Mouse (Mus musculus) embryonic facial prominence, embryonic 13.5 days (tissue): ENCODE measurements around the gene Mthfd1. TPM values are rescaled to one million over a fixed set of nuclear protein-coding genes. Genes with fewer than 3 reads are reported as not detected.
A peak's percentile ranks its signal among the peaks of the same experiment; 100 is the strongest.

Experiments
- ATAC-seq: fragments of 200-750 bp; cut with Nextera tagmentation; 2 replicates; pipeline ENCODE4 v1.8.0; 2017; ENCODE audit warnings: low read depth; ENCODE audit not compliant: insufficient number of reproducible peaks, insufficient read depth, low FRiP score, low TSS enrichment
- H3K27ac ChIP-seq: fragments of 300-500 bp; sonication (generic); 2 replicates; pipeline ENCODE4 v1.5.1; 2015; ENCODE audit warnings: moderate library complexity, mild to moderate bottlenecking, inconsistent platforms
- H3K27me3 ChIP-seq: fragments of 300-500 bp; sonication (generic); 2 replicates; pipeline ENCODE4 v1.6.1; 2015; ENCODE audit warnings: mild to moderate bottlenecking, inconsistent platforms
- H3K36me3 ChIP-seq: fragments of 300-500 bp; sonication (generic); 2 replicates; pipeline ENCODE4 v1.6.1; 2015; ENCODE audit warnings: mild to moderate bottlenecking, inconsistent platforms
- H3K4me1 ChIP-seq: fragments of 300-500 bp; sonication (generic); 2 replicates; pipeline ENCODE4 v1.6.1; 2015; ENCODE audit warnings: inconsistent platforms
- H3K4me2 ChIP-seq: fragments of 300-500 bp; sonication (generic); 2 replicates; pipeline ENCODE4 v1.6.1; 2015; ENCODE audit warnings: moderate library complexity, mild to moderate bottlenecking, inconsistent platforms
- H3K4me3 ChIP-seq: fragments of 300-500 bp; sonication (generic); 2 replicates; pipeline ENCODE4 v1.5.1; 2015; ENCODE audit warnings: mild to moderate bottlenecking, inconsistent platforms
- H3K9ac ChIP-seq: fragments of 300-500 bp; sonication (generic); 2 replicates; pipeline ENCODE4 v1.6.1; 2015; ENCODE audit warnings: mild to moderate bottlenecking, inconsistent platforms
- H3K9me3 ChIP-seq: fragments of 300-500 bp; sonication (generic); 2 replicates; pipeline ENCODE4 v1.6.1; 2016; ENCODE audit warnings: inconsistent platforms
- WGBS: fragments of 180-500 bp; shearing (Covaris S2); methylation state at CpG from one replicate; pipeline ENCODE4 v1.1.7; 2015; ENCODE audit warnings: mixed read lengths; 5-methylcytosine and 5-hydroxymethylcytosine counted together
- polyA plus RNA-seq: library from polyadenylated mRNA; unstranded; fragments of >200 nt; fragmentation: Nextera tagmentation; extraction: Ambion mirVana; gene quantifications from 2 replicates; pipeline ENCODE4 v1.2.1, GENCODE M21; 2015

Mthfd1 gene
- polyA plus RNA-seq, 1 experiment from 2014 or later: 76.8 TPM

- no peak for ATAC-seq
Observed at GRCm38 (mm10) chr12:76282532-76283173, 27.6 kb downstream of the Mthfd1 start.

GRCm38 (mm10) chr12:76285418-76285817 lies 30.3 kb downstream of the Mthfd1 start:
- no peaks in the 10 kb centered on the region; the same call in 1 of the 2 replicates for H3K4me1 ChIP-seq
- H3K9me3 ChIP-seq: no peaks in the 10 kb centered on the region
- peaks cover 70% of the 10 kb centered on the region for H3K36me3 ChIP-seq
- ATAC-seq: no peak
- no peak overlapping the region for H3K4me2 ChIP-seq
- H3K9ac ChIP-seq: 0 out of 2 replicates have a peak overlapping the region, but pooled peaks have one; percentile 11
- WGBS: 88% methylated on average over 6 of the region's 6 CpGs
- H3K27ac ChIP-seq: no peak overlapping the region
- H3K4me3 ChIP-seq: no peak overlapping the region
- no peaks in the 10 kb centered on the region for H3K27me3 ChIP-seq

More at GRCm38 (mm10) chr12:76282532-76283173, 27.6 kb downstream of the Mthfd1 start:
- no peak overlapping the region for H3K9ac ChIP-seq
- peaks cover 68% of the 10 kb centered on the region for H3K36me3 ChIP-seq
- WGBS: 90% methylated on average over 17 of the region's 17 CpGs
- no peaks in the 10 kb centered on the region for H3K27me3 ChIP-seq
- H3K9me3 ChIP-seq: no peaks in the 10 kb centered on the region
- H3K27ac ChIP-seq: no peak overlapping the region
- no peaks in the 10 kb centered on the region; the same call in 1 of the 2 replicates for H3K4me1 ChIP-seq
- no peak overlapping the region for H3K4me3 ChIP-seq
- H3K4me2 ChIP-seq: no peak overlapping the region

GRCm38 (mm10) chr12:76287986-76288385 lies 32.9 kb downstream of the Mthfd1 start:
- H3K9me3 ChIP-seq: no peaks in the 10 kb centered on the region
- no peak for ATAC-seq
- no peak overlapping the region for H3K27ac ChIP-seq
- no peaks in the 10 kb centered on the region for H3K4me1 ChIP-seq
- 74% methylated on average over 8 of the region's 8 CpGs for WGBS
- H3K9ac ChIP-seq: no peak overlapping the region
- H3K4me3 ChIP-seq: no peak overlapping the region
- peaks cover 76% of the 10 kb centered on the region for H3K36me3 ChIP-seq
- no peak overlapping the region for H3K4me2 ChIP-seq
- no peaks in the 10 kb centered on the region for H3K27me3 ChIP-seq

- WGBS: 94% methylated on average over 5 of the region's 5 CpGs
- no peak overlapping the region for H3K4me3 ChIP-seq
- no peaks in the 10 kb centered on the region for H3K27me3 ChIP-seq
- no peak overlapping the region for H3K27ac ChIP-seq
- H3K36me3 ChIP-seq: peaks cover 76% of the 10 kb centered on the region
- no peak for ATAC-seq
- no peak overlapping the region for H3K4me2 ChIP-seq
- no peaks in the 10 kb centered on the region for H3K4me1 ChIP-seq
- no peak overlapping the region for H3K9ac ChIP-seq
- no peaks in the 10 kb centered on the region for H3K9me3 ChIP-seq
Observed at GRCm38 (mm10) chr12:76288494-76288893, 33.4 kb downstream of the Mthfd1 start.

GRCm38 (mm10) chr12:76289428-76289827 lies 34.3 kb downstream of the Mthfd1 start:
- H3K36me3 ChIP-seq: peaks cover 76% of the 10 kb centered on the region
- H3K9ac ChIP-seq: no peak overlapping the region
- no peak overlapping the region for H3K4me3 ChIP-seq
- no peaks in the 10 kb centered on the region for H3K4me1 ChIP-seq
- 92% methylated on average over 12 of the region's 12 CpGs for WGBS
- H3K27ac ChIP-seq: no peak overlapping the region
- H3K9me3 ChIP-seq: no peaks in the 10 kb centered on the region
- H3K27me3 ChIP-seq: no peaks in the 10 kb centered on the region
- ATAC-seq: no peak
- no peak overlapping the region for H3K4me2 ChIP-seq

DNA sequence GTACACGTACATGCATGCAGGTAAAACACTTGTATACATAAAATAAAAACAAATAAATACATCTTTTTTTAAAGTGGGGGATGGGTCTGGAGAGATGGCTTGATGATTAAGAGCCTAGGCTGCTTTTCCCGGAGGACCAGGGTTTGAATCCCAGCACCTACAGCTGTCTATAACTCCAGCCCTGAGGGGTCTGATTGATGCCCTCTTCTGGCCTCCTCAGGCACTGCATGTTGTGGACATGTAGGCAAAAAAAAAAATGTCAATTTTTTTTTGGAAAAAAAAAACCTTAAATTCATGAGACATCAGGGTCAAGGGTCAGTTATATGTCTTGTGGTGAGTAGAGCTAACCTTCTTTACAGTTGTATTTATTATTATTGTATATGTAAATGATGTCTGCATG lies 35.2 kb downstream of the Mthfd1 start:
- peaks cover 83% of the 10 kb centered on the region for H3K36me3 ChIP-seq
- no peak for ATAC-seq
- 94% methylated on average over 2 of the region's 2 CpGs for WGBS

DNA sequence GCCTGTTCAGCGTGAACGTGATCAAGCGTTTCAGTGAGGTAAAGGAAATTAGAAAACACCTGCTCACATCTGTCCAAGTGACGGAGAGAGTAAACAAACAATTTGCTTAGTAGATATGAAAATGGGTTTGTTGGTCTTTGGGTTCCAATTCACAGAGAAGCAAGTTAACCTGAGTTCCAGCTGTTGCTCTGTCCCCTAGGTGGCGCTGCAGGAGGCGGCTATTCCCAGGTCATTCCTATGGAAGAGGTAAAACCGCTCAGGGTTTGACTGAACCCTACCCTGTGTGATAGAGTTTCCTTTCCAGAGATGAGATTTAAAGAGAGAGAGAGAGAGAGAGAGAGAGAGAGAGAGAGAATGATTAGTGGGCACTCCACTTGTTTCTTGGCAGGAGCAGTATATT lies 38.1 kb downstream of the Mthfd1 start:
- H3K4me3 ChIP-seq: no peak overlapping the region
- ATAC-seq: no peak
- 58% methylated on average over 7 of the region's 7 CpGs for WGBS

More for the DNA sequence above, 35.2 kb downstream of the Mthfd1 start:
- Histone ChIP-seq H3K4me1 (no peaks in the 10 kb centered on the region), H3K4me3 (no peak overlapping the region), H3K9me3 (no peaks in the 10 kb centered on the region), H3K9ac (no peak overlapping the region), H3K27me3 (no peaks in the 10 kb centered on the region), H3K4me2 (no peak overlapping the region), H3K27ac (no peak overlapping the region)

GRCm38 (mm10) chr12:76297830-76298229 lies 42.7 kb downstream of the Mthfd1 start:
- Histone ChIP-seq H3K9ac (no peak overlapping the region), H3K4me3 (no peak overlapping the region), H3K27ac (no peak overlapping the region), H3K9me3 (no peaks in the 10 kb centered on the region), H3K4me2 (no peak overlapping the region), H3K36me3 (peaks cover 77% of the 10 kb centered on the region), H3K27me3 (no peaks in the 10 kb centered on the region), H3K4me1 (peaks cover 3% of the 10 kb centered on the region; the same call in 1 of the 2 replicates)
- WGBS: 80% methylated on average over 5 of the region's 5 CpGs
- ATAC-seq: no peak

More for the DNA sequence above, 38.1 kb downstream of the Mthfd1 start:
- Histone ChIP-seq H3K4me2 (no peak overlapping the region), H3K27ac (no peak overlapping the region), H3K27me3 (no peaks in the 10 kb centered on the region), H3K9ac (no peak overlapping the region), H3K9me3 (no peaks in the 10 kb centered on the region), H3K4me1 (no peaks in the 10 kb centered on the region), H3K36me3 (peaks cover 87% of the 10 kb centered on the region)

DNA sequence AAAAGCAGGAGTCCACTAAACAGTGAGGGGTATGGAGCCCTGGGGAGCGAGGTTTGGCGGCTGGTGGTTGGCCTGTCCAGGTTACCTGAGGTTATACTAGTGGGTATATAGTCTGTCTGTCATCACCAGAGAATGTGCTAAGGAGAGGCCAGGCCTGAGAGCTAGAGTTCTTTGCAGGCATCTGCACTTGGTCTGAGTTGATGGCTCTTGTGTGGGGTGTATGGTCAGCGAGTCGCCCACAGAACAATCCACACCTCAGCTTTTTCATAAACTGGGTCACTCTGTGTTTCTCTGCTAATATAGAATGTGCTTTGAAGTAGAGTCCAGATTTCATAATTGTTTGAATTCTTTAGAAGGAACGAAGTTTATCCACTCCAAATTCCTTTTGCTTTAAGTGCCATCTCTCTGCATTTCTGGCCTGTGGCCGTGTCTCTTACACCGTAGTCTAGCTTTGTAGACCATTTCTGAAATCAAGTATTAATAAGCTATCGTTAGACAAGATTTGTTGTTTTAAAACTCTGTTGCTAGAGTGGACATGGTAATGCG lies 44.3 kb downstream of the Mthfd1 start:
- H3K36me3 ChIP-seq: peaks cover 76% of the 10 kb centered on the region

DNA sequence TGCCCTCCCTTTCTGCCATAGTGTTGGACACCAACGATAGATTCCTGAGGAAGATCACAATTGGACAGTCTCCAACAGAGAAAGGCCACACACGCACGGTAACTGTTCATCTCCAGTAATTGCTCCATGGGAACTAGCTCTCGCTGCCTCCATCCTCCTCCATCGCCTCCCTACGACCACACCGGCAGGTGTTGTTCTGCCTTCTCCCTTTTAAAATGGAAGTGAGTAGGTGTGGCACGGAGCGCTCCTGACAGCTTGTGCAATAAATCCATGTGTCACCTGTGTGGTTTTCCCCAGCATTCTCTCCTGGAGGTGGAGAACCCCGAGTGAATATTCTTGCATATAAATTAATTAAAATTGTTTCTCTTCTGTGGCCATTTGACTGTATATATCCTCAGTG lies 45.3 kb downstream of the Mthfd1 start:
- ATAC-seq: no peak
- H3K36me3 ChIP-seq: peaks cover 72% of the 10 kb centered on the region
- H3K4me3 ChIP-seq: no peak overlapping the region
- H3K27me3 ChIP-seq: no peaks in the 10 kb centered on the region
- no peak overlapping the region for H3K9ac ChIP-seq
- H3K9me3 ChIP-seq: no peaks in the 10 kb centered on the region
- H3K27ac ChIP-seq: no peak overlapping the region
- H3K4me2 ChIP-seq: no peak overlapping the region
- 95% methylated on average over 10 of the region's 10 CpGs for WGBS
- H3K4me1 ChIP-seq: peaks cover 7% of the 10 kb centered on the region; the same call in 1 of the 2 replicates

More for the DNA sequence above, 44.3 kb downstream of the Mthfd1 start:
- WGBS: 94% methylated on average over 9 of the region's 9 CpGs
- Histone ChIP-seq H3K9me3 (no peaks in the 10 kb centered on the region), H3K4me1 (peaks cover 3% of the 10 kb centered on the region; the same call in 1 of the 2 replicates), H3K9ac (no peak overlapping the region), H3K4me2 (no peak overlapping the region), H3K27ac (no peak overlapping the region), H3K27me3 (no peaks in the 10 kb centered on the region), H3K4me3 (no peak overlapping the region)
- no peak for ATAC-seq

DNA sequence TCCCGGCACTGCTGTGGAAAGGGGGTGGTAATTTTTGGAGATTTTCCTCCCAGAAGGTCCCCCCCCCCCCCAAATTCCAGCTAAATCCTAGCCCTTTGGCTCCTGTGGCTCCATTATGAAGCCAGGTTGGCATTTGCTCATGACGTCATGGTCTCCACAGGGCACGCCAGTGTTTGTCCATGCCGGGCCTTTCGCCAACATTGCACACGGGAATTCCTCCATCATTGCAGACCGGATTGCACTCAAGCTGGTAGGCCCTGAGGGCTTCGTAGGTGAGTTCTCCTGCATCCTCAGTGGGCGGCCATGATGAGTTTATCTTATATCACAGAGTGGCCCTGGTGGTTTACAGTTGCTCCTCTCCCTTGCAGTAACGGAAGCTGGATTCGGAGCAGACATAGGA lies 48.4 kb downstream of the Mthfd1 start:
- Histone ChIP-seq H3K9me3 (no peaks in the 10 kb centered on the region), H3K4me1 (peaks cover 12% of the 10 kb centered on the region), H3K4me2 (no peak overlapping the region), H3K4me3 (no peak overlapping the region), H3K9ac (no peak overlapping the region), H3K36me3 (peaks cover 65% of the 10 kb centered on the region), H3K27ac (peak overlapping the region; percentile 48), H3K27me3 (no peaks in the 10 kb centered on the region)
- WGBS: 90% methylated on average over 11 of the region's 11 CpGs
- ATAC-seq: no peak

DNA sequence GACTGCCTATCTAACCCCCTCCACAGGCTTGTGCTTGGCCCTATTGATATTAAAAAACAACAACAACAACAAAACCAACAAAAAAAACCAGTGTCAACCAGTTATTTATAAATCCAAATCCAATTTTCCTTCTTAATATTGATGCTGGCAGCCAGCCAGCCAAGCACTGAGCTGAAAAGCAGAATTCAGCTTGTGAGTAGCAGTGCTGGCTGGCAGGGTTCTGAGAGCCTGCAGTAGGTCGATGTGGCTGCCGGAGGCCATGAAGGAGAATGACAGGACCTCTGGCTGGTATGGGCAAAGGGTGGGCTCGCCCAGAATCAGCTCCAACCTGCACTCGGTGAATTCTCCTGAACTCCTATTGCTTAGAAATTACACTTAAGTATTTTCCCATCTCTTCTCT lies 49.1 kb downstream of the Mthfd1 start:
- Histone ChIP-seq H3K4me3 (no peak overlapping the region), H3K4me2 (no peak overlapping the region), H3K4me1 (peaks cover 12% of the 10 kb centered on the region), H3K27ac (peak overlapping the region; percentile 48; the same call in 1 of the 2 replicates), H3K9ac (no peak overlapping the region), H3K27me3 (no peaks in the 10 kb centered on the region), H3K36me3 (peaks cover 58% of the 10 kb centered on the region), H3K9me3 (no peaks in the 10 kb centered on the region)
- no peak for ATAC-seq
- 68% methylated on average over 4 of the region's 4 CpGs for WGBS
